Mouse (Mus musculus): ENCODE data around the gene Ppef2.

Gene Ppef2

GRCm38 (mm10) chr5:92239333-92240232, 16.5 kb downstream of the Ppef2 start:
- peak; percentile 78 for DNase-seq (ENCODE audit: low spot score)

- DNase-seq (ENCODE audit: low spot score) = no peak
Measured at GRCm38 (mm10) chr5:92234939-92235557, 21.0 kb downstream of the Ppef2 start.

DNA sequence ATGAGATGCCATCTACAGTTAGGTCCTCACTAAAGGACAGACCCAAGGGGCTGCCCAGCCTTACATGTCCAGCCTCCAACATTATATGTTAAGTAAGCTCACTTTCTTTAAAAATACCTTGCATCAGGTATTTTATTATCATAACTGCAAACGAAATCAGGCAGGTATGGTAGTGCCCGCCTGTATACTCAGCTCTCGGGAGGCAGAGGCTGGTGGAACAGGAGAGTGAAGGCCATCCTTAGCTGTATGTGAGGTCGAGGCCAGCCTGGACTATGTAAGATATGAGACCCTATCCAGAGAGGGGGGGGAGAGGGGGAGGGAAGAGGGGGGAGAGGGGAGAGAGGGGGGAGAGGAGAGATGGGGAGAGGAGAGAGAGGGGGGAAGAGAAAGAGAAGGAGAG, 22.7 kb downstream of the Ppef2 start:
- DNase-seq (ENCODE audit: low spot score) = no peak

GRCm38 (mm10) chr5:92231836-92232235, 24.2 kb downstream of the Ppef2 start:
- DNase-seq (ENCODE audit: low spot score) = no peak

DNA sequence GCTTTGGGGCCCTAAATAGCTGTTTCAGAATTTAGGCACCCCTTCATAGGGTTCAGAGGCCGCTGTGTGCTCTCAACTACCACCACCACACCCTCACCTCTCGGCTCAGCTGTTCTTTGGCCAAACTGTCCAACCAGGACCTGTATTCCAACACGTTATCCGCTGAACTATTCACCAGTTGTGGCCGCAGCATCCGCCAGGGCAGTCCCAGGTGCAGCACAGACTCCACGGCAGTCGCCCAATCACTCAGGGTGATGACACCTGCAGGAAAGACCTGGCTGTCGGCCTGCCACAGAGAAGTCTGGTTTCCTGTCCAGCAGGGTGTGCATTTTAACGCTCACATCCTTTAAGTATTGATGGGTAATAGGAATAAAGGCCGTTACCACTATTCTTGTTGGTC, 25.8 kb downstream of the Ppef2 start:
- DNase-seq (ENCODE audit: low spot score) = no peak

DNA sequence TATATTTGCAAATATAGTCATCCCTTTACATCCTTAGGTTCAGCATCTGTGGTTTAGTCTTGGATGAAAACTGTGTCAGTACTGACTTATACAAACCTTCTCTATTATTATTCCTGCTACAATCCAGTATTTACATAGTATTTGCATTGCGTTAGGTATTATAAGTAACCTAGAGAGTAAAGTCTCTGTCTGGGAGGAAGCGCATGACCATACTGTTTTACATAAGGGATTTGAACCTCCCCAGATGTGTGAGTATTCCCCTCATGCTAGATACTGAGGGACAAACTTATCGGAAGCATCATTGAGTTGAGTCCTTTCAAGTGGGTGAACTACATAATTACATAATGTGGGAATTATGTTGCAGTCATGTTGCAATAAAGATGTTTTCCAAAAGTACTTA, 26.6 kb downstream of the Ppef2 start:
- no peak for DNase-seq (ENCODE audit: low spot score)

GRCm38 (mm10) chr5:92228776-92229175, 27.3 kb downstream of the Ppef2 start:
- DNase-seq (ENCODE audit: low spot score) = no peak

DNA sequence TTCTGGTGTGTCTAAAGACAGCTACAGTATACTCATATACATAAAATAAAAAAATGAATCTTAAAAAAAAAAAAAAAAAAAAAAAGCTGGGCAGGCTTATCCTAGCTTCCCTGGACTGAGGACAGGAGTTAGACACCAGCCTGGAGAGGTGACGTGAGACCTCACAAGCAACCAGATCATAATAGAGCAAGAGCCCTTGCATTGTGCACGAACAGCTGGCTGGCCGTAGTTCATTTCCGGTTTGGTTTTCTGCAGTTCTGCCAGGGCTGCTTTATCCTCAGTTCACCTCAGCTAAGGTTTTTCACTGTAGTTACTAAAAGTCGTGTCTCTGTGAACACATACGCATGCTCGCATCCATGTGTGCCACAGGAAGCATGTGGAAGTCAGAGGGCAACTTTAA, 28.3 kb downstream of the Ppef2 start:
- DNase-seq (ENCODE audit: low spot score) = no peak

DNA sequence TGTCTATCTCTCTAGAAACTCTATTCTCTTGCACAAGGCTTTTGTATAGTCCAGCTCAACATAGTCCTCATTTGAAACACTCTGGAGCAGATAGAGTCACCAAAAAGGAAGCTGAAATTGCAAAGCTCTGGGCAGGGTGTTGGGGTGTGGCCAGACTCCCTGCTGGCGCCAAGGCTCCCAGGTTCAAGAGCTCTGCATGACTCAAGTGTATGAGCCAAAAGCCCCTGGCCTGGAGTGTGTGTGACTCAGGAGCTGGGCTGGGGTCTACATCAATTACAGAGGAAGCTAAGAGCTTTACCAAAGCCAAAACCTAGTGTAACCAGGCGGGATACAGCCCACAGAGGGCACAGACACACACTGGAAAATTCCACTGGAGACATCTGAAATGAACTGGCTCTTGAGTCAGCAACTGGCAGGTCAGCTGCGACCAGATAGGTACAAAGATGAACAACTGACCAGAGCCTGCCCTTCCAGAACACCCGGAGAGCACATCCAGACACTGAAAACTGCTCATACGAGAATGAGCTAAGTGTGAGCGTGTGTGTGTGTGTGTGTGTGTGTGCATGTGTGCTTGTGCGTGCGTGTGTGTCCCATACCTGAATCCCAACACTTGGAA, 35.7 kb downstream of the Ppef2 start:
- no peak for DNase-seq (ENCODE audit: low spot score)

- peak; percentile 44 for DNase-seq (ENCODE audit: low spot score)
Measured at GRCm38 (mm10) chr5:92219826-92220225, 36.3 kb downstream of the Ppef2 start.

DNA sequence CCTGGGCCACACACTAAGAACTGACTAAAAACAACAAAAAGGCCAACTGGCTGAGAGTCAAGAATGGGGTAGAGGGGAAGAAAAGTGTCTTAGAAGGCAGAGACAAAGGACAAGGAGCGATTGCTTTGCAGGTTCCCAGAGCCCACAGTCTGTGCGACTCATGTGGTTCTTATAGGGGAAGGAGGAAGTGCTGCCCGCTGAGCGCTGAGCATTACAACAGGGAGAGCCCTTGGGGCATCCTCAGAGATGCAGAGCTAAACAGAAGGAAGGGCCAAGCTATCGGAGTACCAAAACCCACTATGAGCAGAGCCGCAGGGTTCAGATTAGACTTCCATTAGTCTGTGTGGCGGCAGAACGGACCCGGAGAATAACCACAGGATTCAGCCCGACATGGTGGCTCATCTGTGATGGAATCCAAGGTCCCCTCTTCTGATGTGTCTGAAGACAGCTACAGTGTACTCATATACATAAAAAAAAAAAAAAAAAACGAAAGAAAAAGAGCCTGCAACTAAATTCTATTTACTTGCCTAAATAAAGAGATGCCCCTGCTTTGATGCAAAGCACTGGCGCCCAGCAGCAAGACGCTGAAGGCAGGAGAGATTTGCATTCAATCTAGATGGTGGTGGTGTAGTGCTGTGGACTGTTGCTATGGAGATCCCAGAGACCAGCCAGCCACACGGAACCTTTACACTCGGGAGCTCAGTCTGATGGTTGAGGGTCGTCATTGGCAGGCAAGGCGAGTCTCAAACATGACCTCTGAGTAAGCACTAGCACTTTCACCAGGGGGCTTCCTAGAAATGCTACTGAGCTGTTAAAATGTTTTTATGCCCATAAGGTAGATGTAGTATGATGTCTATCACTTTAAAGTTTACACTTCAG, 36.9 kb downstream of the Ppef2 start:
- DNase-seq (ENCODE audit: low spot score) = no peak

- no peak for DNase-seq (ENCODE audit: low spot score)
Measured at GRCm38 (mm10) chr5:92215308-92215707, 40.8 kb downstream of the Ppef2 start, which contains the start of gene U90926. TSS of gene U90926 (minus strand) at chr5:92215408.

DNA sequence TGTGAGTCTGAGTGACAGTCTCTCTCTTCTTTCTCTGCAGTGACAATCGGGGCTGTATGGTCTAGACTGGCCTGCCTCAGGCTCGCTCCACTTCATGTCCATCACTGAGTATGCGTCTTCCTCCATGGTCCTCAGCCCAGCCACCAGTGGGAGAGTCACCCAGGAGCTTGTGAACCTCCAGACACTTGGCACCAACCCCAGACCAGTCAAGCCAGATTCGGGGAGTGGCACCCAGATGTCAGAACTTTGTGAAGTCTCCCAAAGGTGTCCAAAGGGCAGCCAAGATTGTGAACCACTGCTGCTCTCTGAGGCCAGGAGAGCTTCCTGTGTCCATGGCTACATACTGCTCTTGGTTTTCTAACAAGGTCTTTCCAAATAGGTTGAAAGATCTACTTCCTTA, 43.8 kb downstream of the Ppef2 start:
- no peak for DNase-seq (ENCODE audit: low spot score)

DNA sequence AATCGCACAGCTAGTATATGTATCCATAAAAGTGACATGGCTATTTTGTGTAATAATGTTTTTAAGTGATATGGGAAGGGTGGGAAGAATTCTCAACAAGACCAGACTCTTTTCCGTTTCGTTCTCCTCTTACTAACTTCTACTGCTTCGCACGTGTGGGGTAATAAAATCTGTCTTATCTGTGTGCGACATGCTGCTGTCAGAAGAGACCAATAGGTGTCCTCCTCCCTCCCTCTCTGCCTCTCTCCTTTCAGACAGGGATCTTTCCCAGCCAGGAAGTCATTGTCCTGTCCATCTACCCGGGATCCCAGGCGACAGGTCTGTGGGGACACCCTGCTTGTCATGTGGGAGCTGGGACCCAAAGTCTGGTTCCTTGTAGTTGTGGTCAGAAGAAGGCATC, 45.9 kb downstream of the Ppef2 start:
- no peak for DNase-seq (ENCODE audit: low spot score)

- no peak for DNase-seq (ENCODE audit: low spot score)
Measured at GRCm38 (mm10) chr5:92206121-92206520, 50.0 kb downstream of the Ppef2 start.

- no peak for DNase-seq (ENCODE audit: low spot score)
Measured at GRCm38 (mm10) chr5:92205706-92206105, 50.4 kb downstream of the Ppef2 start.

DNA sequence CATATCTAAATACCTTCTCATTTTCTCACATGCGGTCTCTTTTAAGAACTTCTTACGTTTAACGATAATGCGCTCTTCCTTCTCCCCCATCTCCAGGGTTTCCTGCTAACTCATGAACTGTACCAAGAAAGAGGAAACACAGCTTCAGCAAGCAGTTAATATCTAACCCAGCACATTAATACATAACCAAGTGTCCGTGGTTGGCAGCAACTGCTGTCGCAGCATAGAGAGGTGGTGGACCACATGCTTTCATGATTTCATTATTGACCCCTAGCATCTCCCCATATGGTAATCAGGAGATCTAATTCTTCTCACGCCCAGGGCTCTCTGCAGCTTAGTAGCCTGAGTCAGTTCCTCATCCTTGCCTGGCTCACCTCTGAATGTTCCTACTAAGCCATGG, 50.9 kb downstream of the Ppef2 start:
- no peak for DNase-seq (ENCODE audit: low spot score)

GRCm38 (mm10) chr5:92204162-92205036, 51.7 kb downstream of the Ppef2 start:
- DNase-seq (ENCODE audit: low spot score) = no peak

- peak; percentile 26 for DNase-seq (ENCODE audit: low spot score)
Measured at GRCm38 (mm10) chr5:92198266-92198665, 57.8 kb downstream of the Ppef2 start.

- DNase-seq (ENCODE audit: low spot score) = no peak
Measured at GRCm38 (mm10) chr5:92196895-92197811, 58.9 kb downstream of the Ppef2 start.

All from urinary bladder, postnatal 14 days (tissue).